Mouse (Mus musculus): ENCODE data around the gene Cit. TPM values are rescaled to one million over a fixed set of nuclear protein-coding genes. Genes with fewer than 3 reads are reported as not detected.
A peak's percentile ranks its signal among the peaks of the same experiment; 100 is the strongest.
"Not testable (repeated sequence)": the region's sequence is repeated elsewhere in the genome, so short reads cannot be mapped to it uniquely, and the experiment has no call there.

Cit gene
- total RNA-seq (2021): 10 to 100 TPM; 55.9 to 66.8 TPM

DNA sequence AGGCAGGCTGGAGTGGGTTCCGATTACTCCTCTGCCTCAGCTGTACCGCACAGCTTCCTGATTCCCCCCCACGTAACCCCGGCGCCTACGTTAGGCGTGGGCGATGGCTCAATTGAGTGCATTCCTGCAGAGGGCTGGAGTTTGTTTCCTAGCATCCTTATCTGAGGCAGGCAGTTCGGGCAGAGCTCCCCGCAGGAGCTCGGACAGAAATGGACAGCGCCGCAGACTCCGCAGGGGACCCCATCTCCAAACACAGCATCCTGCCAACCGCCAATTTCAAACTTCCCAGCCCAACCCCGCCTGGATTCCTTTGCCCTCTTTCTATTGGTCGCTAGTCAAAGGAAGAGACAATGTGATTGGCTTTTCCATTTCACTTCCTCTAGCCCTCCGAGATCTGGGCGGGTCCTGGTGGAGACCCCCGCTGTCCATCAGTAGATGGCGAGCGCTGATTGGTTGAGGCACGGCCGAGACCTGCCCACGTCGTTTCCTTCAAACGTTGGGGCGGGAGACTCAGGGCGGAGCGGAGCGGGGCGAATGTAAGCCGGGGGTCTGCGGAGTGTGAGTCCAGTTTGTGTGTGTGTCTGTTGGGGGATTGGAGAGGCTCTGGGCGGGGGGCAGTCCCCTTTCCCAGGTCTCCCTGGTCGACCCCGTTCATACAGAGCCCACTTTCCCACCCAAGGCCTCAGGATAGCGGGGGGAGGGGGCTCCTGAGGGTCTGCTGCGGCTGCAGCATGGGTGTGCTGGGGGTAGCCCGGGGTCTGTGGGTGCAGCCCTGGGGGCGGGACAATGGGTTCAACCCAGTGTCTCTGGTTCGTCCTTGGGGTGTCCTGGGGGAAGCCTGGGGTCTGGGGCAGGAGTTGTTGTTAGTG, at the start of gene Cit:
Gene Cit, plus strand, starts transcription at position 513 of the 869 bp plus-strand sequence.
- DNase-seq (ENCODE audit: extremely low spot score in 1 of 2, low spot score in 1 of 2): peak; percentile 51 to 76

DNA sequence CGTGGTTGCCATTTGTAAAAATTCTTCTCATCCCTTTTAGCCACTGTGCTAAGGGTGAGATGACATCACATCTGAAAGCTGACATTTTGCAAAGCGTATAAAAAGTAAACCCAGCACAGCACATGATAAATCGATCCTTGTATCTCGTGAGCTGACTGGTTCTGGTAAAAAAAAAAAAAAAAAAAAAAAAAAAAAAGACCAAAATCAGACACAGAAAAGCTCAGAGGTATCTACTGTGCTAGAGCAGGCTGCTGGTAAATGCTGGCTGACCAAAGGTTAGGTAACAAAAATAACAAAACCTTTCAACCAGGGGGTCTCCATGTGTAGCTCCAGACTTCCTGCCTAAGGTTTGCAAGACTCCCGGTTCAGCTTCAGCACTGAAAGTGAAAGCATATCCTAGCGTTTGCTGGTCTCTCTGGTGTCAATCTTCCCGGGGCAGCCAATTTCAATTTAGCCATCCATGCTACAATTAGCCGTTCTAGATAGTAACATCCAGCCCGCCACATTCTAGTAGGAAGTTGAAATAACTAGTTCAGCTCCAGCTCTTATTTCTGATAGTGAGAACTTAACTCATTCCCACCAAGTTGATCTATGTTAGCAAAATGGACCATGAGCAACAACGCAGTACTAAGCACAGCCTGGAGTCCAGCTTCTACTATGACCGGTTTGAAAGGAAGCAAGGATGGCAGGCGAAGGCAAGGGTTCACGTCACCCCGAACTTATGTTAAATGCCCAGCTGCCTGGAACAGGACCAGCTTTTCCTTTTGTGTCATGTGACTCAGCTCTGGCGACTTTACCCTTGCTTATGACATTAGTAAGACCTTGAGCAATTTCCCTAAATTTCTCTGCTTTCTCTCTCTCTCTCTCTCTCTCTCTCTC, 45.8 kb upstream of the Cit start:
- no peak for DNase-seq (ENCODE audit: extremely low spot score in 1 of 2, low spot score in 1 of 2)

DNA sequence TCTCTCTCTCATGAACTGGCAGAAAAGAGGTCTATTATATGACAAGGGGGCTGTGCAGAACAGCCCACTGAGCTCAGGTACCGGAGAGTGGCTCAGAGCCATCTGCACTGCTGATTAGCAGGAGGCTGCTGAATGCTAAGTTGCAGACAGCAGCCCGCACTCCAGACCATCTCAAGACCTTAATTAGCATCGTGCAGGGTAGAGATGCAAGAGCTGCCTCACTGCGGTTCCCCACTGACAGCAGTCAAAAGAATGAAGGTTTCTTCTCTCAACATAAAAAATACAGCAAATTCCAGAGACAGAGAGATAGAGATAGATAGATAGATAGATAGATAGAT, 45.2 kb upstream of the Cit start:
- no peak for DNase-seq (ENCODE audit: extremely low spot score in 1 of 2, low spot score in 1 of 2)

DNA sequence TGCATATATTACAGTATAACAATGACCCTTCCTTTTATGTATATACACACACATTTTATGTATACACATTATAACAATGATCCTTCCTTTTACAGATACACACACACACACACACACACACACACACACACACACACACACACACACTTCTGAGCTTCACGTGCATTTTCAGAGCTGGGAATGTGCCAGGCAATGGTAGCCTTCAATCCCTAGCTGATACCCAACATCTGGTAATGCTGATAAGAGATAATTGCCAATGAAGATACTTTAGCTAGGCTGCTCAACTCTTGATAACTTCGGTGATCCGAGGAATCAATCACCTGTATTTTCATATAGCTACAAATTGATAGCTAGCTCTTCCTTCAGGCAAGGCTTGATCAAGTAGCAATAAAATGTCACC, 32.8 kb upstream of the Cit start:
- no peak for DNase-seq (ENCODE audit: extremely low spot score in 1 of 2, low spot score in 1 of 2)

DNA sequence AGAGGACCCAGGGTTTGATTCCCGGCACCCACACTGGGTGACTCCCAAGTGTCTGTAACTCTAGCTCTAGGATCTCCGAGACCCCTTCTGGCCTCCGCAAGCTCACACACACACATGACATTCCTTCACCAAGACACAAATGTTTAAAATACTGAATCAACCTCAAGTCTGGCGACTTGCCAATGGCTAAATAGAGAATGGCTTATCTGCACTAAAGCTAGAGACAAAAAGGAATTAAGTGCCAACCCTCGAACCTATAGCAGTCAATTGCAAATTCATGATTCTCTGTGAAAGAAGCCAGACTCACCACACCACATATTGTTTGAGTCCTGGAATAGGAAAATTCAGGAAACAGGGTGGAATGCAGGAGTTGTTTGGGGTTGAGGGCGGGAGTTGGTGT, 28.1 kb upstream of the Cit start:
- DNase-seq (ENCODE audit: extremely low spot score in 1 of 2, low spot score in 1 of 2): no peak

DNA sequence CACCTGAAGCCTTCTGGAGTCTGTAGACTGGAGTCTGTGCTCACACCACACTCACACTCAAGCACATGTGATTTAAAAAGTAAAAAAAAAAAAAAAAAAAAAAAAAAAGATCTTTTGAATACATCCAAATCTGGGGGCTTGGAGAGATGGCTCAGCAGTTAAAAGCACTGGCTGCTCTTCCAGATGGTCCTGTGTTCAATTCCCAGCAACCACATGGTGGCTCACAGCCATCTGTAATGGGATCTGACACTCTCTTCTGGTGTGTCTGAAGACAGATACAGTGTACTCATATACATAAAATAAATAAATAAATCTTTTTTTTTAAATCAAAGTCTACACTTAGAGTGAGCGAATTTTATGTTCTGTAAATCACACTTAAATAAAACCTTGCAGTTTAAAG, 27.4 kb upstream of the Cit start:
- not testable (repeated sequence) for DNase-seq (ENCODE audit: extremely low spot score in 1 of 2, low spot score in 1 of 2)

DNA sequence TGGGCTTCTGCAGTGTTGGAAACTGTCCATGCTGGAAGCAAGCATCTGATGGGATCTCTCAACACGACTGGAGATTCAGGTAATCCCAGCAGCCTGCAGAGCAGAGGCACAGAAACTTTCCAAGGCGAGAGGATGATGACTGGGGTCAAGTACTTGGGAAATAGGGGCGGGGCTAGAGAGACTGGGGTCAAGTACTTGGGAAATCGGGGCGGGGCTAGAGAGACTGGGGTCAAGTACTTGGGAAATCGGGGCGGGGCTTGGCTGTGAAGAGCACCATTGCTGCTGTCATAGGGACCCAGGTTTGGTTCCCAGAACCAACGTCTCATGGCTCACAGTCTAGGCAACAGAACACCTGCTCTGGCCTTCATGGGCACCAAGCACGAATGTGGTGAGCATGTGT, 25.1 kb upstream of the Cit start:
- DNase-seq (ENCODE audit: extremely low spot score in 1 of 2, low spot score in 1 of 2): no peak

DNA sequence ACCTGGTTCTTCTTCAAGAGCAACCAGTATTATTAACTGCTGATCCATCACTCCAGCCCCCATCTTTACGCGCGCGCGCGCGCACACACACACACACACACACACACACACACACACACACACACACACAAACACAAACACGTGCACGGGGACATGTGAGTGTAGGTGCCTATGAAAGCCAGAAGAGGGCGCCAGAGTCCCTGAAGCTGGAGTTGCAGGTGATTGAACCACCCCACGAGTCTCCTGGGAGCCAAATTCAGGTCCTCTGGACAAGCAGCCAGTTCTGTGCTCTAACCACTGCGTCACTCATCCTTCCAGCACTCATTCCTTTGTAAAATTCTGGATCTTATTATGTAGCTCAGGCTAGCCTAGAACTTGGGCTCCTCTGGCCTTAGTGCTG, 23.9 kb upstream of the Cit start:
- no peak for DNase-seq (ENCODE audit: extremely low spot score in 1 of 2, low spot score in 1 of 2)

DNA sequence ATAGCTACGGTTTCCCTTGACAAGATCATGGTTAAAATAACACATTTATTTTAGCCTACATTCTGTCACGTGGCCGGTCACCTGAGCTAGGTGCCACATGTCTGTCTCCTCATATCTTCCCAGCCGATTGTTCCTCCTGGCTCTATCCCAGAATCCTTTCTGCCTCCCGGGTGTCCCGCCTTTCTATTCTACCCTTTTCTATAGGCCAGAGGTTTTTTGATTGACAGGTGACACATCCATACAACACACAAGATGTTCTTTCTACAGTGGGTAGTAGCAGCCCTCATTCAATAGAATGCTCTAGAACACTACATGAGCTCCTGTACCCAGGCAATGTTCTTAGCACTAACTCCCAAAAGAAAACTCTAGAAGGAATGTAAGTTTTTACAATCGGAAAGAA, 23.2 kb upstream of the Cit start:
- DNase-seq (ENCODE audit: extremely low spot score in 1 of 2, low spot score in 1 of 2): no peak

DNA sequence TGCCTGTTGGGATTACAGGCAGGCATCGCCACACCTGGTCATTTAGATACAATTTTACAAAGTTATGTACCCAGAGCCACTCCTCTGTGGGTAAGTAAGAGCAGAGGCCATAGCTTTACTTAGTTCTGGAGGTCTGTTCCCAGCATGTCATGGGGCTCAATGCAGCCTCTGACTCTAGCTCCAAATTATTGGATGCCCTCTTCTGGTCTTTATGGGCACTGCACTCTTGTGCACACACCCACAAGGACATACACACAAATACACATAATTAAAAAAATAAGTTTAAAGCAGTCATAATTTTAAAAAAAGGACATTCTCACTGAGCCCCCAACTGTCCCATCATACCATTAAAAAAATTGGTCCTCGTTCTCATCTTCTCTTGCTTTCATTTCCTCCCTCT, 12.3 kb upstream of the Cit start:
- no peak for DNase-seq (ENCODE audit: extremely low spot score in 1 of 2, low spot score in 1 of 2)

DNA sequence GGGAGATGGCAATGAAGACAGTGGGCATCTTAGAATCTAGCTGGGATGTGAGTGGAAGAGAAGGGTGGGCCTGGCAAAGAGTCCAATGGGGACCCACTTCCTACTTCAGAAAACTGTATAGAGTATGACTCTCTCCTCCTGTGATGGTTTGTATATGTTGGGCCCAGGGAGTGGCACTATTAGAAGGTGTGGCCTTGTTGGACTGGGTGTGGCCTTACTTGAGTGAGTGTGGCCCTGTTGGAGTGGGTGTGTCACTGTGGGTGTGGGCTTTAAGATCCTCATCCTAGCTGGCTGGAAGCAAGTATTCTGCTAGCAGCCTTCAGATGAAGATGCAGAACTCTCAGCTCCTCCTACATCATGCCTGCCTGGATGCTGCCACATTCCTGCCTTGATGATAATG, 11.3 kb upstream of the Cit start:
- DNase-seq (ENCODE audit: extremely low spot score in 1 of 2, low spot score in 1 of 2): not testable (repeated sequence)

DNA sequence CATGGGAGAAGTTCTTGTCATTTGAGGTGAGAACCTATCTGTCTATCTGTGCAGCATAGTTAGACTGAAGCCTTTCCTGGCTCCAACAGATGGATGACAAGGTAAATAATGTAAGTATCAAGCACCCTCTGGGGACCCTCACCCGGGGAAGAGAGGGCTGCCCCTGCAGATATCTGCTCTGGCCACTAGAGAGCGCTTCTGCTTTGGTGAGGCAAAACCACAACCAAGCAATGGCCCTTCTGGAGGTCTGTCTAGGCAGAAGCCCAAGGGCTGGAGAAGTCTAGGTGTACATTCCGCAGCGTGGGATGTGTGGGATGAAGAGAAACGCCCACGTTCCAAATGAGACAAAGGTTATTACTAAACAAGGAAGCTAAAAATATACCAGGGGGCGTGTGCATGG, 9.8 kb upstream of the Cit start:
- peak in 1 of 2 experiments; percentile 38 for DNase-seq (ENCODE audit: extremely low spot score in 1 of 2, low spot score in 1 of 2)

DNA sequence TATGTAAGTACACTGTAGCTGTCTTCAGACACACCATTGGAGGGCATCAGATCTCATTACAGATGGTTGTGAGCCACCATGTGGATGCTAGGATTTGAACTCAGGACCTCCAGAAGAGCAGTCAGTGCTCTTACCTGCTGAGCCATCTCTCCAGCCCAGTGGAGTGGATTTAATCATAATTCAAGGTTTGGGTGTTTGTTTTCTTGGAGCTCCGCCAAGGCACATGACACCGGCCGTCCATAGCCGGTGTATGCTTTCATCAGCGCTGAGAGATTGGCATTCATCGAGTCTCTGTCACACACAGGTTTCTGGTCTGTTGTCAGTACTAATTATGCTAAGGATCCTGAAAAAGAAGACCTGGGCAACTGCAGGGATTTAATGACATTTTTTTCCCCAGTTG, 7.0 kb upstream of the Cit start:
- no peak for DNase-seq (ENCODE audit: extremely low spot score in 1 of 2, low spot score in 1 of 2)

DNA sequence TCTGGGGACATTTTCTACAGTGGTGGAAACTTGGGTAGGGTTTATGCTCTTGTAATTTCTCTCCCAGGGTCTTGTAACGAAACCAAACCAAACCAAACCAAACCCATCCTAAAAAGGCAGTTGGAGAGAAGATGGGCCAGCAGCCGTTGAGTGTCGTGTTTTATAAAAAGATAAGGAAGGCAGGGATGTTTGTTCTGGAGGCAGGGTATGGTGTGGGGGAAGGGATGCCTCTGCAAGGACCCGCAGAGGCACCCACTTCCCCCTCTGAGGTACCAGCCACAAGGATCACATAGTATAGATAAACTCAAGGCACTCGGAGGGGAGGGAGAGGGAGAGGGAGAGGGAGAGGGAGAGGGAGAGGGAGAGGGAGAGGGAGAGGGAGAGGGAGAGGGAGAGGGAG, 4.6 kb upstream of the Cit start:
- no peak for DNase-seq (ENCODE audit: extremely low spot score in 1 of 2, low spot score in 1 of 2)

DNA sequence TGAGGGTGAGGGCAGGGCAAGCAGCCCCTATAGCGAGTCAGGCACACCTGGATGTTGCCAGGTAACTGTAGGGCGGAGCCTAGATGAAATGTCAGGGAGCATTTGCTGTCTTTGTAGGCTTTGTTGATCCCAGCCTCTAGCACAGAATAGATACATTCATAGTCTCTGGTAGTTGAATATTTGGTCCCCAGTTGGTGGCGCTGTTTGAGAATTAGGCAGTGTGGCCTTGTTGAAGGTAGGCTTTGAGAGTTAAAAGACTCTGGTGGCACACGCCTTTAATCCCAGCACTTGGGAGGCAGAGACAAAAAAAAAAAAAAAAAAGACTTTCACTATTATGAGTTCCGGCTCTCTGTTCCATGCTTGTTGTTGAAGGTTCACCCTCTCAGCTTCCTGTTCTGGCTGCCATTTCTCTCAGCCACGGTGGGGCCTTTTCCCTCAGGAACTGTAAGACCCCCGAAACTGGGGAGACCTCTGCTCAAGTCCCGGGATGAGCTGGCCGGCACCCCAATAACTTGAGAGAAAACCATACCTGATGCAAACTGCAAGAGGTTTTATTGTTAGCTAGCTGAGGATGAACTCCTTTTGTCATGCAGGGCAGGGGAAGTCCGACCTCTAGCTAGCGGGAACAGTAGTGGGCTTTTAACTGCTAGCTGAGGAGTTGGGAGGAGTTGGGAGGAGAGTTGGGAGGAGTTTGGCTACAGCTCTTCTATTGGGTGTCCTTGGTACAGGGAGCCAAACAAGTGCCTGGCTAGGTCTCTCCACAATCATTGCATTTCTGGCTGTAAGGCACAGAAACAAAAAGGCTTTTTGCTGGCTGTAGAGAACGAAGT, 3.9 kb upstream of the Cit start:
- DNase-seq (ENCODE audit: extremely low spot score in 1 of 2, low spot score in 1 of 2): no peak

DNA sequence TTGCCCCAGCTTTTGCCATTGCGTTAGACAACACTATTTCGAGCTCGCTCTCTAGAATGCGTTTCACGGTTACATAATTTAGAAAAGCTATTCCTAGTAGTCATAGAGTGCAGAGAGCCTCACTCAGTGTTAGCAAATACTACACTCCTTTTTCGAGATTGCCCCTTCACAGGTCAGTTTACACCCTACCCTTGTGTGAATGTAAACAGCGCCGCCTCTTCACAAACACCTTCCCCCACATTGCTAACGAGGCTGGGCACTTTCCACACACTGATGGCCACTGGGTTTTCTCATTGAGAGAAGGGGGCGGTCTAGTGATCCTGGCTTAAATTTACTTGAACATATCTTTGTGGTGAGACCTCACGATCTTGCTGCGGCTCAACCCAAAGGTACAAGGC, 711 bp upstream of the Cit start:
- DNase-seq (ENCODE audit: extremely low spot score in 1 of 2, low spot score in 1 of 2): no peak

DNA sequence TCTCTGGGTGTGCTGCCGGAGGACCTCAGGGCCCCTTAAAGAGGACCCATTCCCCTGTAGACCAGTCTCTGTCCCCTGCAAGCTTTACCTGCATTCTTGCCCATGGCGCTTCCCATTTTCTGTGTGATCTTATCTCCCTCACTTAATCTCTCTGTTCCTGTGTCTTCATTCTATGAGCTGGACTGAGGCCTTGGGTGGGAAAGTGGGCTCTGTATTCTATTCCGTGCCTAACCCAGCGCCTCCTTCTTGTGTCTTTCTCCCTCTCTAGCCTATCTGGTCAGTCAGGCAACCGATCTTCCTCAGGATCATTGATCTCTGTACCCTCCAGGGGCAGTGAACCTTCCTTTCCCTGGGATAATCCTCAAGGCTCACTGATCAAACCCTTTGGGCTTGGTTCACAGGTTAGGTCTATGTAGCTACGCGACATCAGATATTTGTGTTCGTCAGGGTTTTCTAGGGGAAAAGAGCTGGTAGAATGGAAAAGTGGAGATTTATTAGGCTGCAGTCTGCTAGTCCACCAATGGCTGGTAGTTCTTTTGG, 627 bp downstream of the Cit start:
- DNase-seq (ENCODE audit: extremely low spot score in 1 of 2, low spot score in 1 of 2): no peak

DNA sequence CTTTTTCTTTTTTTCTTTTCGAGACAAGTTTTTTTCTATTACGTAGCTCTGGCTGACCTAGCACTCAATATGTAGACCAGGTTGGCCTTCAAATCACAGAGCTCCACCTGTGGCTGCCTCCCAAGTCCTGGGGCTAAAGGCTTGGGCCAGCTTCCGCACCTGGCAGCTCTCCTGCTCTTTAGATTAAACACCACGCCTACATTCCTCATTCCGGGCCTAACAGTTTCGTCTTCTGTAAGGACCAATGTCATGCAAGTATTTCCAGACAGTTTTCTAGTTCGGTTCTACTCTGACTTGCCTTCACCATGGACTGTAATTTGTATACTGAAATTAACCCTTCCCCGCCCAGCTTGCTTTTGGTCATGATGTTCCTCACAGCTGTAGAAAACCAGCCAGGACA, 2.1 kb downstream of the Cit start:
- no peak for DNase-seq (ENCODE audit: extremely low spot score in 1 of 2, low spot score in 1 of 2)

DNA sequence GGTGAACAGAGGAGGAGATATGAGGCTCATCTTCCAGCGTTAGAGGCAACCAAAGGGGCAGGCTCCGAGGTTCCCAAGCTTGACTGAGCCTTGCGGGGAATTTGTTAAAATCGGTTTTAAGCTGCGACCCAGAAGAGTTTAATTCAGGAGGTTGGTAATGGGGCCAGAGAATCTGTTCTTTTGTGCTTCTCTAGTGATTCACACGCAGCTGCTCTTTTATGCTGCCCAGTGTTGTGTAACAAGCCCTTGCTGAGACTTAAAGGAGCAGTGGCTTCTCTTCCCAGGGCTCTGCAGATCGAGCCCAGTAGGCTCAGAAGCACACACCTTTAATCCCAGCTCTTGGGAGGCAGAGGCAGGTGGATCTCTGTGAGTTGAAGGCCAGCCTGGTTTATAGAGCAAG, 3.4 kb downstream of the Cit start:
- no peak for DNase-seq (ENCODE audit: extremely low spot score in 1 of 2, low spot score in 1 of 2)

DNA sequence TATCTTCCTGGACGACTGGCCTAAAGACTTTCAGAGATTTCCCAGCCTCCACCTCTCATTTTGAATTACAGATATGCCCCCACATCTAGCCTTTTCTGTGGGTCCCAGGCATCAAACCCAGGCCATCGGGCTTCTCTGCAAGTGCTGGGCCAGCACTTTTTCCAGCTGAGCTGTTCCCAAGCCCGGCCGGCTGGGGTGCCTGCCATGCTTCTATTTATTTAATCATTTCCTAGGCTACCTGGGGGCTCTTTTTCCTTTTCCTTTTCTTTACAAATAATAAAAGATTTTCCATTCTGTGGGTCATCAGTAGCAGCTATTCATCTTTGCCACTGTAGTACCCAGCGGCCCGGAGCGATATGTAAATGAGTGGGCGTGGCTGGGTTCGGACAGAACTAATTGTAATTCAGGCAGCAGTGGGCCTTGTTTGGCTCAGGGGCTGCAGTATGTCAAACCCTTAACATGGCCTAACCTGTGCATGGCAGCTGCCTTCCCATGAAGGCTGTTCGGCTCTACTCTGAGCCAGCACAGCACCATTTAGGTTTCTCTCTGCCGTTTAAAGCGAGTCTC, 4.3 kb downstream of the Cit start:
- no peak for DNase-seq (ENCODE audit: extremely low spot score in 1 of 2, low spot score in 1 of 2)

All from layer of hippocampus, postnatal 25 days (tissue).